Mouse (Mus musculus) ZHBTc4 (cell line): ENCODE data around the gene Olfr406.

Experiments
- DNase-seq: peaks from one replicate; pipeline ENCODE4 v3.0.0-alpha.2; 2011; ENCODE audit warnings: low read depth, low spot score

The Olfr406 gene

GRCm38 (mm10) chr11:74259508-74259907, at the start of gene Olfr406:
TSS of gene Olfr406 (plus strand) at chr11:74259808.
- no peak for DNase-seq

GRCm38 (mm10) chr11:74211279-74211678, 48.3 kb upstream of the Olfr406 start, which contains the start of gene Olfr43:
TSS of gene Olfr43 (minus strand) at chr11:74211379.
- DNase-seq, result no peak

- no peak for DNase-seq
Measured at GRCm38 (mm10) chr11:74241201-74241600, 18.4 kb upstream of the Olfr406 start.

GRCm38 (mm10) chr11:74283436-74283835, 23.8 kb downstream of the Olfr406 start, which contains the start of gene Olfr59:
TSS of gene Olfr59 (plus strand) at chr11:74283736.
- no peak for DNase-seq

- DNase-seq, result no peak
Measured at GRCm38 (mm10) chr11:74287256-74287655, 27.6 kb downstream of the Olfr406 start.
